Mouse (Mus musculus) embryonic facial prominence, embryonic 10.5 days (tissue): ENCODE results near the gene Eml3. TPM values are rescaled to one million over a fixed set of nuclear protein-coding genes. Genes with fewer than 3 reads are reported as not detected.

ENCODE experiments used
- DNase-seq: peaks from one replicate; pipeline ENCODE4 v3.0.0-alpha.2; 2017; ENCODE audit warnings: low spot score
- H3K27ac ChIP-seq: fragments of 300-500 bp; sonication (generic); replicated peaks from 2 replicates; pipeline ENCODE4 v1.5.1; 2016; ENCODE audit warnings: mild to moderate bottlenecking
- H3K27me3 ChIP-seq: fragments of 300-500 bp; sonication (generic); replicated peaks from 2 replicates; pipeline ENCODE4 v1.6.1; 2016; ENCODE audit warnings: low read depth, mild to moderate bottlenecking; ENCODE audit not compliant: poor library complexity, severe bottlenecking
- H3K36me3 ChIP-seq: fragments of 300-500 bp; sonication (generic); replicated peaks from 2 replicates; pipeline ENCODE4 v1.6.1; 2016; ENCODE audit warnings: mild to moderate bottlenecking, moderate library complexity
- H3K4me1 ChIP-seq: fragments of 300-500 bp; sonication (generic); 2 replicates; pipeline ENCODE4 v1.6.1; 2016
- H3K4me3 ChIP-seq: fragments of 300-500 bp; sonication (generic); 2 replicates; pipeline ENCODE4 v1.5.1; 2016; ENCODE audit warnings: mild to moderate bottlenecking, moderate library complexity
- H3K9me3 ChIP-seq: fragments of 300-500 bp; sonication (generic); 2 replicates; pipeline ENCODE4 v1.6.1; 2016; ENCODE audit warnings: mild to moderate bottlenecking
- WGBS: fragments of 180-500 bp; shearing (Covaris S2); methylation state at CpG from one replicate; pipeline ENCODE4 v1.1.7; 2016; 5-methylcytosine and 5-hydroxymethylcytosine counted together
- microRNA-seq: library from miRNA; unstranded; fragments of <30 nt; microRNA quantifications from one replicate; pipeline ENCODE4, GENCODE M21; 2017
- polyA plus RNA-seq: library from polyadenylated mRNA; unstranded; fragments of >200 nt; fragmentation: Nextera tagmentation; extraction: Ambion mirVana; gene quantifications from 2 replicates; pipeline ENCODE4 v1.2.1, GENCODE M21; 2016

The Eml3 gene
- polyA plus RNA-seq, 1 experiment from 2014 or later = 28.9 TPM

DNA sequence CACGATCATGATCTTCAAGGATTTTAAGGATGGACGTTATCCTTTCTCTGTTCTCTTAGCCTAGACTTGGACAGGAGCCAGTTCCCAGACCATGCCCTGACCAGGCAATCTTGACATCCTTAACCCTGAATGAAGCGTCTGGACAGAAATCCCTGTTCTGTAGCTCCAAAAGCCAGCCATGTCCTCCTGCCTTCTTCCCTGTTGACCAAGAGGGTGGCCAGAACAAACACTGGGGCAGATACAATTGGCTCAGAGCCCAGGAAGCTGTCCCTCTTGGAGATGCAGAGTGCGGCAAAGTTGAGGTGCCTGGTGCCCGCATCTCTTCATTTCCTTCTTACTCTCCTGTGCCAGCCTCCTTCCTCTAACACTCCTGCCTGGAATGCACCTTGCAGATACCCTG, 56.5 kb downstream of the Eml3 start:
- DNase-seq = no peak
- no peaks in the 10 kb centered on the region for H3K9me3 ChIP-seq
- H3K27ac ChIP-seq = no peak overlapping the region
- H3K36me3 ChIP-seq = peaks cover 10% of the 10 kb centered on the region
- 82% methylated on average over 5 of the region's 5 CpGs for WGBS
- peaks cover 65% of the 10 kb centered on the region for H3K4me1 ChIP-seq
- no peak overlapping the region for H3K4me3 ChIP-seq
- peaks cover 35% of the 10 kb centered on the region for H3K27me3 ChIP-seq

GRCm38 (mm10) chr19:8987816-8988215, 58.5 kb downstream of the Eml3 start:
- DNase-seq = no peak
- WGBS = 38% methylated on average over 2 of the region's 2 CpGs
- peak overlapping the region; percentile 79; the same call in 1 of the 2 replicates for H3K4me3 ChIP-seq
- H3K27ac ChIP-seq = peak overlapping the region; percentile 88; the same call in 1 of the 2 replicates
- peaks cover 79% of the 10 kb centered on the region for H3K4me1 ChIP-seq
- H3K9me3 ChIP-seq = no peaks in the 10 kb centered on the region
- peaks cover 47% of the 10 kb centered on the region for H3K27me3 ChIP-seq
- H3K36me3 ChIP-seq = no peaks in the 10 kb centered on the region

DNA sequence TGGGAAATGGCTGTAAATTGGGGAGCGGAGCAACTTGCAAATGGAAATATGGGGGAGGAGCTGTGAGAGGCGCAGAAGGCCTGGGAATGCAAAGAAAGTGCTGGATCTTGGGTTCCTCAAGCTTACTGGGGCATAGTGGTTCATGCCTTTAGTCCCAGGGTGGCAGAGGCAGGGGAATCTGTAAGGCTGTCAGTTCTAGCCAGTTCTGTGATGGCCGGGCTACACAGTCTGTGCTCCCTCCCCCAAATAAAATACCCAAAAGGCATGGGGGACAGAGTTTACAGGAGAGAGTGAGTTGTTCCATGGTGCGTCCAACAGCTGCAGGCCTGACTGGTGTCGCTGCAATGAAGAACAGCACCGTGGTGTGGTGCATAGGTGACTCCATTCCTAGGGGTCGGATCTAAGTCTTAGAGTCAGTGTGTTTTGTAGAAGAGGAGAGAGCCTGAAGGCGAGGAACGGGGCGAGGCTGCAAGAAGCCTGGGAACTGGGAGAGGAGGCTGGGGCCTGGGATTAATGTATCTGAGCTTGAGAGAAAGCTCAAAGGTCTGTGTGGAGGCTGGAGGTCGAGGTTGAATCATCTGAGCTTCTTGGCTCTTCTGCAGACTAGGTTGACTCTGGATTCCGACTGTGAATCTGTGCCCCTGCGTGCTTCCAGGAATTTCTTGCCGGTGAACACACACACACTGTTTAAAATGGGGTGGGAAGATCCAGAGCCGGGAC, 59.2 kb downstream of the Eml3 start:
- H3K4me1 ChIP-seq = peaks cover 79% of the 10 kb centered on the region
- H3K27me3 ChIP-seq = peaks cover 47% of the 10 kb centered on the region
- no peaks in the 10 kb centered on the region for H3K9me3 ChIP-seq
- WGBS = 10% methylated on average over 15 of the region's 15 CpGs
- peak overlapping the region; percentile 88 for H3K27ac ChIP-seq
- H3K4me3 ChIP-seq = peak overlapping the region; percentile 79
- H3K36me3 ChIP-seq = no peaks in the 10 kb centered on the region
- peak; percentile 34 for DNase-seq

DNA sequence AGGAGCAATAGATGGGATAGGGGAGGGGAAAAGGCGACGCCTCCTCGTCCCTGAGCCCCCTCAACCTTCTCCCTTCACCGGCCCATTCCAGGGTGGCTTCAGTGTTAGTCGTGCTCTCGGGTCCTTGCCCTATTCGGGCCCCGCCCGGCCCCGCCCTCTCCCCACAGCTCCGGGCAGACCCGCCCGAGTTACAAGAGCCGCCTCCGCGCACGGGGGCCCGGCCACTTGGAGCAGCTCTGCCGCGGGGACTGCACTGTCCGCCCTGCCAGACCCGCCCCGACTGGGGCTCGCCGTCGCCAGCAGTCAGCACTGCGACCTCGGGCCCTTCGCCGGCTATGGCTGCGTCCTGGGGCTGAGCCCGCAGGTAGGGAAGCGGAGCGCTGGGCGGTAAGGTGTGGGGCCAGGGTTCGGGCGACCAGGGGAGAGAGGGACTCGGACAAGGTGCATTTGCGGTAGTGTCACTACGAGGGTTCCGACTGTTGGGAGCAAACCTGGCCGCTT, 59.8 kb downstream of the Eml3 start, which contains the start of gene Ahnak:
Gene Ahnak, plus strand, starts transcription at position 219 of the 501 bp plus-strand sequence.
- H3K36me3 ChIP-seq = no peaks in the 10 kb centered on the region
- WGBS = 0% methylated on average over 42 of the region's 42 CpGs
- peaks cover 73% of the 10 kb centered on the region for H3K4me1 ChIP-seq
- peak within 1 kb of the TSS; percentile 88 for H3K27ac ChIP-seq
- peak; percentile 81 for DNase-seq
- H3K4me3 ChIP-seq = peak within 1 kb of the TSS; percentile 79
- H3K9me3 ChIP-seq = no peaks in the 10 kb centered on the region
- H3K27me3 ChIP-seq = peaks cover 47% of the 10 kb centered on the region

DNA sequence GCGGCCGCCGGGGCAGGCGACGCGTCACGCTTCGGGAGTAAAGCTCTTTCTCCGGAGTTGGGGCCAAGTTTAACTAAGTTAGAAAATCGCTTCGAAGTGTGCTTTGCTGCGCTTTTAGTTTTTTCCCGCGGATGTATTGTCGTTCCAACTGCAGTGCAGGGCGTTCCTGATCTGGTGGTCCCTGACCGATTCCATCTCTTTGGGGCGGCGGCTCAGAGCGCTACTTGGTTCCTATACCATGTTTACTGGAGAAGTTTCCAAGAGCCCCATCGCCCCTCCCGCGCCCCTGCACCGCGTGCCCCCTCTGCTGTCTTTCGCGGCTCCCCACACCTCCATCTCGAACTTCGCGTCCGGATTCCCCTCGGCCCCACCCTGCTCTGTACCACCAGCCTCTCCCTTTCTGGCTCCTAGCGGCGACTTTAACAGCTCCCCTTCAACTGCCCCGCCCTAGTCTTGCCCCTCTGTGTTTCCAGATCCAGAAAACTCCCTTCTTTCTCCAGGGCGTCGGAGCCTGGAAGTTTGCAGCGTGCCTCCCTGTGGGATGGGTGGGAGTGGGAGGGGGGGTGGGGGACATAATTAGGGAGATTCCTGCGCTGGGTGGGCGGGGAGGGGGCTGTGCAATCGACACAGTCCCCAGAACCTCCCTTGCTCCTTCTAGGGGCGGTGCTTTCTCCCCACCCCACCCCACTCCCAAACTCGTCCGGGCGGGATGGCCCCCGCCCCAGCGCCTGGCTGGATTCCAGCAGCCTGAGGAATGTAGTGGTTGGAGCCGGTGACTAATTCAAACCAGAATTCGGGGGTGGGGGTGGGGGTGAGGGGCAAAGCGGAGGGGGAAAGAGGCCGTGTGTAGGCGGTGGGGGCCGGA, 60.4 kb downstream of the Eml3 start:
- Histone ChIP-seq H3K27ac (peak overlapping the region; percentile 88), H3K4me1 (peaks cover 67% of the 10 kb centered on the region), H3K27me3 (peaks cover 47% of the 10 kb centered on the region), H3K36me3 (no peaks in the 10 kb centered on the region), H3K9me3 (no peaks in the 10 kb centered on the region), H3K4me3 (peak overlapping the region; percentile 79)
- under 1% methylated on average over 53 of the region's 53 CpGs for WGBS
- DNase-seq = peak; percentile 91

DNA sequence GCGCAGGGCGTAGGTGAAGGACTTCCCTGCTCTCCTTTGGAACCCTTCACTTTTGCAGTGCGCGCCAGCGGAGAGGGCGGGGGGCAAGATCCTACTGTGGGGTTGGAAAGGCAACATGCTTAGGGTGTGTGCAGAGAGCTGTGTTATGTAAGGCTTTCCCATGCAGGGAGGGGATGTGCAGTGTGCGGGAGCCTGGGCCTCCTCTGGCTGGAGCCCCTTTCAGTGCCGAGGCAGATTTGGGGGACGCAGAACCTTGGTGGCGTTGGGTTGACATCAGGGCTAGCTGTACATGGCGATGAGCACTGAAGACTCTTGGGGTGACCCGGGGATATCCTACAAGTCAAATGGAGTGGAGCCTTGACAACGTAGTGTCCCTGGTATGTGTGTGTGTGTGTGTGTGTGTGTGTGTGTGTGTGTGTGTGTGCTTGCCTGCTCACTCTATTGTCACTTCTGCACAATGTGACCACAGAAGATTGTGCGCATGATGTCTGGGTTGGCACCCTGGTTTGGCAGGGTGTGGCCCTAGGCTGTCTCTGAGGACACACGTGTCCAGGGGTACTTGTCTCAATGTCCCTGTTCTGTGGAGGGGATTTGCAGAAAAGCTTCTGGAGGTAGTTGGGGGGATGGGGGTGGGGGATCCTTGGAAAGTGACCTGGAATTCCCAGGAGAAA, 61.2 kb downstream of the Eml3 start:
- Histone ChIP-seq H3K36me3 (no peaks in the 10 kb centered on the region), H3K4me1 (peaks cover 62% of the 10 kb centered on the region), H3K4me3 (peak overlapping the region; percentile 79), H3K27ac (peak overlapping the region; percentile 88), H3K27me3 (peaks cover 47% of the 10 kb centered on the region), H3K9me3 (no peaks in the 10 kb centered on the region)
- 16% methylated on average over 15 of the region's 15 CpGs for WGBS
- no peak for DNase-seq

Small RNA genes lying within 50 kb of the gene (microRNA-seq; reads per million reads assigned to microRNA genes)
- gene Mir5136 = not detected

Other genes with a start within 250 kb of the Eml3 start
- gene Slc3a2, start 206.2 kb upstream of the Eml3 start, polyA plus RNA-seq = 125 and 127 TPM in 2 replicates
- 117 and 127 TPM in 2 replicates for gene Wdr74, start 193.7 kb upstream of the Eml3 start, polyA plus RNA-seq
- gene 1700092M07Rik, start 188.8 kb upstream of the Eml3 start, polyA plus RNA-seq = 3.4 and 3.5 TPM in 2 replicates
- gene Stx5a, start 188.1 kb upstream of the Eml3 start, polyA plus RNA-seq = 97.0 and 108 TPM in 2 replicates
- gene Nxf1, start 172.5 kb upstream of the Eml3 start, polyA plus RNA-seq = 254 and 269 TPM in 2 replicates
- gene Tmem223, start 158.6 kb upstream of the Eml3 start, polyA plus RNA-seq = 179 and 185 TPM in 2 replicates
- 43.4 and 46.7 TPM in 2 replicates for gene Tmem179b, start 155.1 kb upstream of the Eml3 start, polyA plus RNA-seq
- 44.7 and 46.3 TPM in 2 replicates for gene Taf6l, start 143.1 kb upstream of the Eml3 start, polyA plus RNA-seq
- 193 and 205 TPM in 2 replicates for gene Polr2g, start 131.0 kb upstream of the Eml3 start, polyA plus RNA-seq
- 6.5 and 6.9 TPM in 2 replicates for gene Zbtb3, start 127.0 kb upstream of the Eml3 start, polyA plus RNA-seq
- 83.8 and 85.6 TPM in 2 replicates for gene Ttc9c, start 110.2 kb upstream of the Eml3 start, polyA plus RNA-seq
- gene Hnrnpul2, start 109.5 kb upstream of the Eml3 start, polyA plus RNA-seq = 4.8 and 5.0 TPM in 2 replicates
- not detected in 2 replicates for gene AC129217.1, start 99.8 kb upstream of the Eml3 start, polyA plus RNA-seq
- gene Bscl2, start 92.1 kb upstream of the Eml3 start, polyA plus RNA-seq = 41.4 and 44.6 TPM in 2 replicates
- gene Gng3, start 90.4 kb upstream of the Eml3 start, polyA plus RNA-seq = 29.3 and 32.0 TPM in 2 replicates
- gene Lrrn4cl, start 78.8 kb upstream of the Eml3 start, polyA plus RNA-seq = 0.55 and 0.57 TPM in 2 replicates
- gene Ubxn1, start 58.1 kb upstream of the Eml3 start, polyA plus RNA-seq = 218 and 220 TPM in 2 replicates
- 59.0 and 62.0 TPM in 2 replicates for gene Uqcc3, start 48.6 kb upstream of the Eml3 start, polyA plus RNA-seq
- gene Lbhd1, start 45.8 kb upstream of the Eml3 start, polyA plus RNA-seq = 115 and 118 TPM in 2 replicates
- gene Gm49403, start 45.6 kb upstream of the Eml3 start, polyA plus RNA-seq = not detected in 2 replicates
- gene 1810009A15Rik, start 40.7 kb upstream of the Eml3 start, polyA plus RNA-seq = 159 and 167 TPM in 2 replicates
- gene Gm49416, start 40.6 kb upstream of the Eml3 start, polyA plus RNA-seq = 0.59 and 0.96 TPM in 2 replicates
- gene Ints5, start 36.5 kb upstream of the Eml3 start, polyA plus RNA-seq = 59.0 and 60.9 TPM in 2 replicates
- gene Ganab, start 31.5 kb upstream of the Eml3 start, polyA plus RNA-seq = 116 TPM in 2 replicates
- gene B3gat3, start 9.2 kb upstream of the Eml3 start, polyA plus RNA-seq = 46.7 and 47.3 TPM in 2 replicates
- 3.1 and 3.8 TPM in 2 replicates for gene Rom1, start 196 bp upstream of the Eml3 start, polyA plus RNA-seq
- gene Mta2, start 12.3 kb downstream of the Eml3 start, polyA plus RNA-seq = 212 and 216 TPM in 2 replicates
- gene Tut1, start 24.3 kb downstream of the Eml3 start, polyA plus RNA-seq = 45.2 and 47.8 TPM in 2 replicates
- gene Eef1g, start 37.5 kb downstream of the Eml3 start, polyA plus RNA-seq = 550 and 554 TPM in 2 replicates
- 9.3 and 10.0 TPM in 2 replicates for gene Ahnak, start 59.7 kb downstream of the Eml3 start, polyA plus RNA-seq
- gene Scgb1a1, start 158.4 kb downstream of the Eml3 start, polyA plus RNA-seq = not detected in 2 replicates
- 15.6 and 18.4 TPM in 2 replicates for gene Asrgl1, start 206.1 kb downstream of the Eml3 start, polyA plus RNA-seq